Mouse (Mus musculus): Measurements from ENCODE around the gene Dtymk. TPM values are rescaled to one million over a fixed set of nuclear protein-coding genes. Genes with fewer than 3 reads are reported as not detected.

Dtymk gene
- polyA plus RNA-seq, 1 experiment from 2014 or later, result 108 TPM

GRCm38 (mm10) chr1:93825105-93825674 is 23.5 kb upstream of the Dtymk start:
- peak; percentile 96 for DNase-seq (ENCODE audit: low spot score)
- Histone ChIP-seq H3K27me3 (ENCODE audit: control insufficient read depth, insufficient read depth, low read length) (no peaks in the 10 kb centered on the region), H3K4me3 (ENCODE audit: low read depth, low read length) (peak overlapping the region; percentile 50), H3K4me1 (replicated peaks; ENCODE audit: control insufficient read depth, insufficient read depth) (peaks cover 3% of the 10 kb centered on the region; the same call in 1 of the 2 replicates), H3K27ac (replicated peaks) (peak overlapping the region; percentile 97), H3K36me3 (ENCODE audit: control insufficient read depth, insufficient read depth, low read length) (peaks cover 3% of the 10 kb centered on the region; the same call in 1 of the 2 replicates), H3K4me2 (replicated peaks; ENCODE audit: low read depth) (peak overlapping the region; percentile 72), H3K9ac (ENCODE audit: low read length) (peak overlapping the region; percentile 70), H3K9me3 (ENCODE audit: control insufficient read depth, low read length) (no peaks in the 10 kb centered on the region)
- peak; percentile 59 for TF ChIP-seq CTCF (IDR thresholded peaks at IDR 0.05; ENCODE audit: low read depth)
- TF ChIP-seq EP300 (optimal IDR thresholded peaks at IDR 0.05), result no peak
- peak; percentile 98 for ATAC-seq (ENCODE audit: low FRiP score, low TSS enrichment)
- under 1% methylated on average over 29 of the region's 30 CpGs for WGBS

- peak; percentile 8 for ATAC-seq (ENCODE audit: low FRiP score, low TSS enrichment)
- H3K27me3 ChIP-seq (ENCODE audit: control insufficient read depth, insufficient read depth, low read length), result no peaks in the 10 kb centered on the region
- DNase-seq (ENCODE audit: low spot score), result peak; percentile 28
- H3K9me3 ChIP-seq (ENCODE audit: control insufficient read depth, low read length), result no peaks in the 10 kb centered on the region
- peak within 1 kb of the TSS; percentile 97 for H3K27ac ChIP-seq (replicated peaks)
- no peak for TF ChIP-seq CTCF (IDR thresholded peaks at IDR 0.05; ENCODE audit: low read depth)
- no peak for TF ChIP-seq EP300 (optimal IDR thresholded peaks at IDR 0.05)
- peaks cover 3% of the 10 kb centered on the region; the same call in 1 of the 2 replicates for H3K4me1 ChIP-seq (replicated peaks; ENCODE audit: control insufficient read depth, insufficient read depth)
- peak within 1 kb of the TSS; percentile 50 for H3K4me3 ChIP-seq (ENCODE audit: low read depth, low read length)
- H3K36me3 ChIP-seq (ENCODE audit: control insufficient read depth, insufficient read depth, low read length), result peaks cover 3% of the 10 kb centered on the region; the same call in 1 of the 2 replicates
- H3K9ac ChIP-seq (ENCODE audit: low read length), result peak within 1 kb of the TSS; percentile 70
- H3K4me2 ChIP-seq (replicated peaks; ENCODE audit: low read depth), result peak within 1 kb of the TSS; percentile 72
- 7% methylated on average over 10 of the region's 10 CpGs for WGBS
Observed at GRCm38 (mm10) chr1:93824609-93825008, 22.9 kb upstream of the Dtymk start, which contains the start of gene D2hgdh. Gene D2hgdh (plus strand): TSS chr1:93824909.

- TF ChIP-seq EP300 (optimal IDR thresholded peaks at IDR 0.05), result no peak
- no peak for DNase-seq (ENCODE audit: low spot score)
- Histone ChIP-seq H3K4me2 (replicated peaks; ENCODE audit: low read depth) (no peak overlapping the region), H3K9me3 (ENCODE audit: control insufficient read depth, low read length) (no peaks in the 10 kb centered on the region), H3K9ac (ENCODE audit: low read length) (no peak overlapping the region; the same call in 1 of the 2 replicates), H3K27ac (replicated peaks) (peak overlapping the region; percentile 97), H3K36me3 (ENCODE audit: control insufficient read depth, insufficient read depth, low read length) (peaks cover 3% of the 10 kb centered on the region; the same call in 1 of the 2 replicates), H3K4me3 (ENCODE audit: low read depth, low read length) (no peak overlapping the region), H3K27me3 (ENCODE audit: control insufficient read depth, insufficient read depth, low read length) (no peaks in the 10 kb centered on the region), H3K4me1 (replicated peaks; ENCODE audit: control insufficient read depth, insufficient read depth) (peaks cover 3% of the 10 kb centered on the region; the same call in 1 of the 2 replicates)
- 77% methylated on average over 3 of the region's 3 CpGs for WGBS
- ATAC-seq (ENCODE audit: low FRiP score, low TSS enrichment), result no peak
Observed at GRCm38 (mm10) chr1:93823796-93824495, 22.2 kb upstream of the Dtymk start.

- H3K9me3 ChIP-seq (ENCODE audit: control insufficient read depth, low read length), result no peaks in the 10 kb centered on the region
- WGBS, result 87% methylated on average over 7 of the region's 7 CpGs
- H3K4me3 ChIP-seq (ENCODE audit: low read depth, low read length), result no peak overlapping the region
- H3K9ac ChIP-seq (ENCODE audit: low read length), result no peak overlapping the region
- H3K4me1 ChIP-seq (replicated peaks; ENCODE audit: control insufficient read depth, insufficient read depth), result no peaks in the 10 kb centered on the region
- H3K36me3 ChIP-seq (ENCODE audit: control insufficient read depth, insufficient read depth, low read length), result peaks cover 39% of the 10 kb centered on the region
- DNase-seq (ENCODE audit: low spot score) (no peak), ATAC-seq (ENCODE audit: low FRiP score, low TSS enrichment) (no peak)
- no peak for TF ChIP-seq EP300 (optimal IDR thresholded peaks at IDR 0.05)
- no peak for TF ChIP-seq CTCF (IDR thresholded peaks at IDR 0.05; ENCODE audit: low read depth)
- no peaks in the 10 kb centered on the region for H3K27me3 ChIP-seq (ENCODE audit: control insufficient read depth, insufficient read depth, low read length)
- no peak overlapping the region for H3K4me2 ChIP-seq (replicated peaks; ENCODE audit: low read depth)
- no peak overlapping the region for H3K27ac ChIP-seq (replicated peaks)
Observed at GRCm38 (mm10) chr1:93818722-93819121, 17.0 kb upstream of the Dtymk start.

- H3K4me2 ChIP-seq (replicated peaks; ENCODE audit: low read depth), result no peak overlapping the region
- H3K4me1 ChIP-seq (replicated peaks; ENCODE audit: control insufficient read depth, insufficient read depth), result no peaks in the 10 kb centered on the region
- WGBS, result 89% methylated on average over 8 of the region's 8 CpGs
- ATAC-seq (ENCODE audit: low FRiP score, low TSS enrichment) (no peak), DNase-seq (ENCODE audit: low spot score) (no peak)
- H3K27ac ChIP-seq (replicated peaks), result no peak overlapping the region
- TF ChIP-seq CTCF (IDR thresholded peaks at IDR 0.05; ENCODE audit: low read depth) (no peak), EP300 (optimal IDR thresholded peaks at IDR 0.05) (no peak)
- no peak overlapping the region for H3K4me3 ChIP-seq (ENCODE audit: low read depth, low read length)
- no peaks in the 10 kb centered on the region for H3K9me3 ChIP-seq (ENCODE audit: control insufficient read depth, low read length)
- peaks cover 46% of the 10 kb centered on the region for H3K36me3 ChIP-seq (ENCODE audit: control insufficient read depth, insufficient read depth, low read length)
- no peaks in the 10 kb centered on the region for H3K27me3 ChIP-seq (ENCODE audit: control insufficient read depth, insufficient read depth, low read length)
- no peak overlapping the region for H3K9ac ChIP-seq (ENCODE audit: low read length)
Observed at GRCm38 (mm10) chr1:93817823-93818532, 16.2 kb upstream of the Dtymk start.

All from stomach, postnatal 0 days (tissue).